Mouse (Mus musculus) thymus, postnatal 14 days (tissue): ENCODE results near the gene Fibin.

Source experiments
- DNase-seq: peaks from one replicate; pipeline ENCODE4 v3.0.0; 2021

Fibin gene

GRCm38 (mm10) chr2:110314074-110314473, 48.9 kb downstream of the Fibin start:
- DNase-seq = no peak

GRCm38 (mm10) chr2:110313305-110313824, 49.6 kb downstream of the Fibin start:
- DNase-seq = no peak
